Mouse (Mus musculus) hindbrain, embryonic 12.5 days (tissue): ENCODE results near the gene Map4k4. TPM values are rescaled to one million over a fixed set of nuclear protein-coding genes. Genes with fewer than 3 reads are reported as not detected.

Experiments used
- ATAC-seq: fragments of 200-750 bp; cut with Nextera tagmentation; 2 replicates; pipeline ENCODE4 v1.8.0; 2017; ENCODE audit warnings: moderate TSS enrichment; ENCODE audit not compliant: low FRiP score
- H3K27ac ChIP-seq: fragments of 300-500 bp; sonication (generic); 2 replicates; pipeline ENCODE4 v1.5.1; 2016; ENCODE audit warnings: mild to moderate bottlenecking
- H3K27me3 ChIP-seq: fragments of 300-500 bp; sonication (generic); 2 replicates; pipeline ENCODE4 v1.6.1; 2016; ENCODE audit warnings: mild to moderate bottlenecking
- H3K36me3 ChIP-seq: fragments of 300-500 bp; sonication (generic); 2 replicates; pipeline ENCODE4 v1.6.1; 2016; ENCODE audit warnings: mild to moderate bottlenecking
- H3K4me1 ChIP-seq: fragments of 300-500 bp; sonication (generic); 2 replicates; pipeline ENCODE4 v1.6.1; 2016
- H3K4me2 ChIP-seq: fragments of 300-500 bp; sonication (generic); replicated peaks from 2 replicates; pipeline ENCODE4 v1.6.1; 2016; ENCODE audit warnings: mild to moderate bottlenecking
- H3K4me3 ChIP-seq: fragments of 300-500 bp; sonication (generic); 2 replicates; pipeline ENCODE4 v1.5.1; 2016; ENCODE audit warnings: mild to moderate bottlenecking
- H3K9ac ChIP-seq: fragments of 300-500 bp; sonication (generic); 2 replicates; pipeline ENCODE4 v1.6.1; 2016; ENCODE audit warnings: mild to moderate bottlenecking, moderate library complexity
- H3K9me3 ChIP-seq: fragments of 300-500 bp; sonication (generic); replicated peaks from 2 replicates; pipeline ENCODE4 v1.6.1; 2016; ENCODE audit warnings: mild to moderate bottlenecking
- WGBS: fragments of 180-500 bp; shearing (Covaris S2); methylation state at CpG from one replicate; pipeline ENCODE4 v1.1.7; 2016; 5-methylcytosine and 5-hydroxymethylcytosine counted together
- polyA plus RNA-seq: library from polyadenylated mRNA; unstranded; fragments of >200 nt; fragmentation: Nextera tagmentation; extraction: Ambion mirVana; gene quantifications from 2 replicates; pipeline ENCODE4 v1.2.1, GENCODE M21; 2016

Gene Map4k4
- polyA plus RNA-seq, 1 experiment from 2014 or later: 66.2 TPM

- Histone ChIP-seq H3K9me3 (no peaks in the 10 kb centered on the region), H3K27me3 (no peaks in the 10 kb centered on the region), H3K27ac (peak overlapping the region; percentile 100), H3K36me3 (peaks cover 15% of the 10 kb centered on the region), H3K4me1 (peaks cover 50% of the 10 kb centered on the region), H3K9ac (peak overlapping the region; percentile 100), H3K4me3 (peak overlapping the region; percentile 96), H3K4me2 (peak overlapping the region; percentile 75)
- under 1% methylated on average over 26 of the region's 26 CpGs for WGBS
- no peak for ATAC-seq
Measured at GRCm38 (mm10) chr1:39901851-39902703, 1.4 kb downstream of the Map4k4 start.

GRCm38 (mm10) chr1:39902704-39903151 is 2.0 kb downstream of the Map4k4 start:
- 1% methylated on average over 3 of the region's 3 CpGs for WGBS
- Histone ChIP-seq H3K27ac (peak overlapping the region; percentile 100), H3K4me2 (peak overlapping the region; percentile 75), H3K4me1 (peaks cover 55% of the 10 kb centered on the region), H3K36me3 (peaks cover 20% of the 10 kb centered on the region), H3K4me3 (peak overlapping the region; percentile 96), H3K27me3 (no peaks in the 10 kb centered on the region), H3K9me3 (no peaks in the 10 kb centered on the region), H3K9ac (peak overlapping the region; percentile 100)
- no peak for ATAC-seq

GRCm38 (mm10) chr1:39904720-39905119 is 4.0 kb downstream of the Map4k4 start:
- H3K27me3 ChIP-seq: no peaks in the 10 kb centered on the region
- no peaks in the 10 kb centered on the region for H3K9me3 ChIP-seq
- 92% methylated on average over 3 of the region's 3 CpGs for WGBS
- H3K4me3 ChIP-seq: no peak overlapping the region
- H3K36me3 ChIP-seq: peaks cover 20% of the 10 kb centered on the region
- peaks cover 69% of the 10 kb centered on the region for H3K4me1 ChIP-seq
- H3K27ac ChIP-seq: no peak overlapping the region
- no peak overlapping the region for H3K9ac ChIP-seq
- no peak for ATAC-seq
- peak overlapping the region; percentile 75 for H3K4me2 ChIP-seq

DNA sequence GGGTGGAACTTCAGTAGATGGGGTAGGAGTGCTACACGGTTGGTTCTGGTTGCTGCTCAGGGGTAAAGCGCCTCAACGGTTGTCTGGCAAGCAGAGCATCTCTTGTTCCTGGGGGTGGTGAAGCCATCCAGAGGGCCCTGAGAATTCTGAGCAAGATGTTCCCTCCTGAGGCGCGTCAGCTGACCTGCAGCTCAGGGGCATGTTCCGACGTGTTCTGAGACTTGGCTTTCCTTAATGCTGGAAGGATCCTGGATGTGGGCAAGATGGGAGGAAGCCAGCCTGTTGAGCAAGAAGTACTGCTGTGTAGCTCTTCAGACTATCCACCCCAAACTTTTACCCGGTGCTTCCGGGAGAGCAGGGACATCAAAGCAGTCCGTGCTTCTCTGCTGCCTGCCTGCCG is 6.2 kb downstream of the Map4k4 start:
- peaks cover 35% of the 10 kb centered on the region for H3K36me3 ChIP-seq
- ATAC-seq: no peak
- WGBS: 69% methylated on average over 11 of the region's 11 CpGs
- no peaks in the 10 kb centered on the region for H3K9me3 ChIP-seq
- no peak overlapping the region for H3K27ac ChIP-seq
- H3K9ac ChIP-seq: no peak overlapping the region
- no peaks in the 10 kb centered on the region for H3K27me3 ChIP-seq
- peaks cover 70% of the 10 kb centered on the region for H3K4me1 ChIP-seq
- peak overlapping the region; percentile 27 for H3K4me2 ChIP-seq
- H3K4me3 ChIP-seq: no peak overlapping the region

- Histone ChIP-seq H3K36me3 (peaks cover 44% of the 10 kb centered on the region), H3K9me3 (no peaks in the 10 kb centered on the region), H3K27me3 (no peaks in the 10 kb centered on the region), H3K4me1 (peaks cover 59% of the 10 kb centered on the region), H3K4me2 (no peak overlapping the region), H3K27ac (no peak overlapping the region), H3K4me3 (no peak overlapping the region), H3K9ac (no peak overlapping the region)
- WGBS: 99% methylated on average over 2 of the region's 2 CpGs
- ATAC-seq: no peak
Measured at GRCm38 (mm10) chr1:39908976-39909375, 8.3 kb downstream of the Map4k4 start.

DNA sequence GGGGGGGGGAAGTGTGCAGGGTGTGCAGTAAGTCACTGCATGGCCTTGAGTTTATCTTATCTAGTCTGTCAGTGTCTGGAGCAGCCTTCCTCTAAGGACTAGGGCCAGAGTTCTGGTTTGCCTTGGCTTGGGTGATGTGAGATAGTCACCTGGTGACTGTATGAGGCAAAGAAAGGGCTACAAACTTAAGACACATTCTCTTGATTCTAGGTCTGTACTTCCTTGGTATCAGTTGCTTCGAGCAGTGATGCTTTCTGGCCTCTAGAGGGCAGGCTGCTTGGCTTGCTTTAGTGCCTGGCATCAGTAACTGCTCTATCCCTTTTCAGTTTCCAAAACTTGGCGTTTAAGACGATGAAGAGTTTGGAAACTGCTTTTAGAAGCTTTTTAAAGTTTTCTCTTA is 10.7 kb downstream of the Map4k4 start:
- Histone ChIP-seq H3K4me3 (no peak overlapping the region), H3K4me2 (no peak overlapping the region), H3K9ac (no peak overlapping the region), H3K4me1 (peaks cover 40% of the 10 kb centered on the region), H3K27ac (no peak overlapping the region), H3K9me3 (no peaks in the 10 kb centered on the region), H3K27me3 (no peaks in the 10 kb centered on the region), H3K36me3 (peaks cover 50% of the 10 kb centered on the region)
- 68% methylated on average over 3 of the region's 3 CpGs for WGBS
- ATAC-seq: 0 out of 2 replicates have a peak, but pooled peaks have one; percentile 35

GRCm38 (mm10) chr1:39913256-39913655 is 12.5 kb downstream of the Map4k4 start:
- H3K36me3 ChIP-seq: peaks cover 41% of the 10 kb centered on the region
- H3K4me1 ChIP-seq: peaks cover 36% of the 10 kb centered on the region
- no peak overlapping the region for H3K4me2 ChIP-seq
- no peaks in the 10 kb centered on the region for H3K9me3 ChIP-seq
- no peak for ATAC-seq
- no peak overlapping the region for H3K27ac ChIP-seq
- no peaks in the 10 kb centered on the region for H3K27me3 ChIP-seq
- no peak overlapping the region for H3K4me3 ChIP-seq
- WGBS: 90% methylated on average over 4 of the region's 4 CpGs
- H3K9ac ChIP-seq: no peak overlapping the region

DNA sequence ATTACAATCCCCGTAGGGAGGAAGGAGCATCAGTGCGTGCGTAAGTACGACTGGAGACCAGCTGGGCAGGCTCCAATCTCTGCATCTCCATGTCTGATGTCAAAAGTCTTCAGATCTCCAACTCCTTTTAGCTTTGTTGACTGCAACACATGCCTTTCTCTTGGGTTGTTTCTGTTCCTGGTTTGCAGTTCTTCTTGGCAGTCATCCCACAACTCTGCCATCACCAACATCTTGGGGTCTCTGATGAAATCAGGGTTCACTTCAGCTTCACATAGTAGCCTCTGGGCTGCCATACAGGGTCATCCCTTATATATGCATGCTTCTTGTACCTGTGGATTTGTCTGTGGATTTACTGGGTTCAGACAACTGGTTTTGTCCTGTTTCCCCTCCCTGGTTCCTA is 15.4 kb downstream of the Map4k4 start:
- no peaks in the 10 kb centered on the region for H3K9me3 ChIP-seq
- H3K36me3 ChIP-seq: peaks cover 30% of the 10 kb centered on the region
- 88% methylated on average over 4 of the region's 4 CpGs for WGBS
- ATAC-seq: no peak
- no peaks in the 10 kb centered on the region for H3K27me3 ChIP-seq
- no peak overlapping the region for H3K4me2 ChIP-seq
- H3K27ac ChIP-seq: no peak overlapping the region
- no peak overlapping the region for H3K4me3 ChIP-seq
- H3K9ac ChIP-seq: no peak overlapping the region
- H3K4me1 ChIP-seq: peaks cover 31% of the 10 kb centered on the region

- no peak for ATAC-seq
- Histone ChIP-seq H3K4me2 (no peak overlapping the region), H3K4me1 (peaks cover 43% of the 10 kb centered on the region), H3K4me3 (no peak overlapping the region), H3K27me3 (no peaks in the 10 kb centered on the region), H3K9ac (no peak overlapping the region), H3K36me3 (peaks cover 18% of the 10 kb centered on the region), H3K27ac (no peak overlapping the region), H3K9me3 (no peaks in the 10 kb centered on the region)
- WGBS: 82% methylated on average over 13 of the region's 13 CpGs
Measured at GRCm38 (mm10) chr1:39917855-39918516, 17.3 kb downstream of the Map4k4 start.

DNA sequence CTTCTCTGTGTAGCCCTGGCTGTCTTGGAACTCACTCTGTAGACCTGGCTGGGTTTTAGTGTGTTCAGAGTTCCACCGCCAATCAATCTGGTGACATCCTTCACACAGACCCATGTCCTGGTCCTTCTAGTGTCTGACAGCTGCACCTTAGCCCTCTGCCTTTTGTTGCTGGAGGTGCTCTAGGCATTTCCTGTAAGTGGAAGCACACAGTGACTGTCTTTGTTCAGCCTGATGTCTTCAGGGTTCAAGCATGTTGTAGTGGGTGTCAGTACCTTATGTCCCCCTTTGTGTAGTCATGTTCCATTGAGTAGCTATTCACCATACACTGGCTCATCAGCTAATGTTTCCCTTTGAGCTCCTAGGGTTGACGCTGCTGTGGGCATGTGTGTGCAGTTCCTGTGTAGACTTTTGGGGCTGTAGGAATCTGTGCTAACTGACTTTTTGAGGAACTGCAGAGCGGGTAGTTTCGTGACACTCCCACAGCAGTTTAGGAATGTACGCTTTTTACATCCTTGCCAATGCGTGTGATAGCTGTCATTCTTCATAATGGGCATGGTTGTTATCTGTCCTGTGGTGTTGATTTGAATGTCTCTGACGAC is 17.9 kb downstream of the Map4k4 start:
- Histone ChIP-seq H3K4me3 (no peak overlapping the region), H3K36me3 (peaks cover 15% of the 10 kb centered on the region), H3K27ac (no peak overlapping the region), H3K9ac (no peak overlapping the region), H3K4me1 (peaks cover 49% of the 10 kb centered on the region), H3K4me2 (no peak overlapping the region), H3K9me3 (no peaks in the 10 kb centered on the region), H3K27me3 (no peaks in the 10 kb centered on the region)
- 79% methylated on average over 7 of the region's 7 CpGs for WGBS
- ATAC-seq: no peak

GRCm38 (mm10) chr1:39920616-39921015 is 19.9 kb downstream of the Map4k4 start:
- H3K27me3 ChIP-seq: no peaks in the 10 kb centered on the region
- ATAC-seq: no peak
- no peak overlapping the region for H3K27ac ChIP-seq
- WGBS: 88% methylated on average over 2 of the region's 2 CpGs
- no peak overlapping the region for H3K9ac ChIP-seq
- no peaks in the 10 kb centered on the region for H3K9me3 ChIP-seq
- H3K4me2 ChIP-seq: no peak overlapping the region
- H3K4me3 ChIP-seq: no peak overlapping the region
- H3K4me1 ChIP-seq: peaks cover 62% of the 10 kb centered on the region
- H3K36me3 ChIP-seq: peaks cover 13% of the 10 kb centered on the region

- H3K4me3 ChIP-seq: no peak overlapping the region
- H3K36me3 ChIP-seq: peaks cover 11% of the 10 kb centered on the region; the same call in 1 of the 2 replicates
- H3K4me2 ChIP-seq: no peak overlapping the region
- no peak for ATAC-seq
- H3K9me3 ChIP-seq: no peaks in the 10 kb centered on the region
- no peak overlapping the region for H3K27ac ChIP-seq
- 79% methylated on average over 3 of the region's 3 CpGs for WGBS
- H3K27me3 ChIP-seq: no peaks in the 10 kb centered on the region
- no peak overlapping the region for H3K9ac ChIP-seq
- H3K4me1 ChIP-seq: peaks cover 62% of the 10 kb centered on the region
Measured at GRCm38 (mm10) chr1:39921996-39922395, 21.3 kb downstream of the Map4k4 start.
